Mouse (Mus musculus) midbrain, embryonic 10.5 days (tissue): ENCODE measurements around the gene Hacd2. TPM values are rescaled to one million over a fixed set of nuclear protein-coding genes. Genes with fewer than 3 reads are reported as not detected.

Source experiments
- DNase-seq: peaks from one replicate; pipeline ENCODE4 v3.0.0-alpha.2; 2017; ENCODE audit warnings: low spot score
- H3K27ac ChIP-seq: fragments of 300-500 bp; sonication (generic); replicated peaks from 2 replicates; pipeline ENCODE4 v1.5.1; 2016; ENCODE audit warnings: mild to moderate bottlenecking
- H3K27me3 ChIP-seq: fragments of 300-500 bp; sonication (generic); 2 replicates; pipeline ENCODE4 v1.6.1; 2016; ENCODE audit warnings: low read depth, mild to moderate bottlenecking; ENCODE audit not compliant: poor library complexity, severe bottlenecking
- H3K36me3 ChIP-seq: fragments of 300-500 bp; sonication (generic); 2 replicates; pipeline ENCODE4 v1.6.1; 2016; ENCODE audit warnings: mild to moderate bottlenecking, moderate library complexity
- H3K4me1 ChIP-seq: fragments of 300-500 bp; sonication (generic); 2 replicates; pipeline ENCODE4 v1.6.1; 2016
- H3K4me3 ChIP-seq: fragments of 300-500 bp; sonication (generic); 2 replicates; pipeline ENCODE4 v1.5.1; 2016; ENCODE audit warnings: mild to moderate bottlenecking, moderate library complexity
- H3K9me3 ChIP-seq: fragments of 300-500 bp; sonication (generic); replicated peaks from 2 replicates; pipeline ENCODE4 v1.6.1; 2016; ENCODE audit warnings: mild to moderate bottlenecking
- WGBS: fragments of 180-500 bp; shearing (Covaris S2); methylation state at CpG from one replicate; pipeline ENCODE4 v1.1.7; 2016; 5-methylcytosine and 5-hydroxymethylcytosine counted together
- polyA plus RNA-seq: library from polyadenylated mRNA; unstranded; fragments of >200 nt; fragmentation: Nextera tagmentation; extraction: Ambion mirVana; gene quantifications from 2 replicates; pipeline ENCODE4 v1.2.1, GENCODE M21; 2016

Hacd2 gene
- polyA plus RNA-seq = 70.4 and 79.0 TPM in 2 replicates

- Histone ChIP-seq H3K4me1 (peaks cover 7% of the 10 kb centered on the region; the same call in 1 of the 2 replicates), H3K36me3 (peaks cover 23% of the 10 kb centered on the region), H3K27me3 (peaks cover 37% of the 10 kb centered on the region), H3K9me3 (no peaks in the 10 kb centered on the region), H3K4me3 (peak within 1 kb of the TSS; percentile 86), H3K27ac (peak within 1 kb of the TSS; percentile 92)
- peak; percentile 96 for DNase-seq
- under 1% methylated on average over 79 of the region's 97 CpGs for WGBS
Observed at GRCm38 (mm10) chr16:35022242-35023137, at the start of gene Hacd2. Gene Hacd2, plus strand, starts transcription at chr16:35022428.

GRCm38 (mm10) chr16:34972471-34972870, 49.8 kb upstream of the Hacd2 start:
- Histone ChIP-seq H3K4me1 (peaks cover 6% of the 10 kb centered on the region), H3K4me3 (no peak overlapping the region), H3K27ac (no peak overlapping the region), H3K9me3 (no peaks in the 10 kb centered on the region), H3K27me3 (no peaks in the 10 kb centered on the region), H3K36me3 (peaks cover 12% of the 10 kb centered on the region; the same call in 1 of the 2 replicates)
- WGBS = 90% methylated on average over 12 of the region's 12 CpGs
- DNase-seq = no peak

DNA sequence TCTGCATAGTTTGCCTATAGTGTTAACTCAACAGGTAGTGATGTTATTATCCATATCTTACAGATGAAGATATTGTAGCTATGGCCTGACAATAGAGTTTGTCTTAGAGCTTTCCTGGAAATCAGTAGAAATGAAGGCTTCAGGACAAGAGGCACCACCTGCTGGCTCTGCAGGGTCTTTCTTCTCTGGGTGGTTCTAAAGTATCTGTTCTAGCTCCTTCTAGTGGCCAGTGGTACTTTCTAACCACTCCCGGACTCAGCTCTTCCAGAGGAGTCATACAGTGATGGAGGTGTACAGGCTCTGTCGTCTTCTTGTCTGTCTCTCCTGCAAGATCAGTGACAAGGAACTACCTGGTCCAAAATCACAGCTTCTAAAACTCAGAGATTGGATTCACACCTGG, 46.7 kb upstream of the Hacd2 start:
- Histone ChIP-seq H3K4me3 (no peak overlapping the region), H3K9me3 (no peaks in the 10 kb centered on the region), H3K4me1 (no peaks in the 10 kb centered on the region), H3K27me3 (no peaks in the 10 kb centered on the region), H3K36me3 (peaks cover 16% of the 10 kb centered on the region), H3K27ac (no peak overlapping the region)
- DNase-seq = no peak
- WGBS = 68% methylated on average over 2 of the region's 2 CpGs

DNA sequence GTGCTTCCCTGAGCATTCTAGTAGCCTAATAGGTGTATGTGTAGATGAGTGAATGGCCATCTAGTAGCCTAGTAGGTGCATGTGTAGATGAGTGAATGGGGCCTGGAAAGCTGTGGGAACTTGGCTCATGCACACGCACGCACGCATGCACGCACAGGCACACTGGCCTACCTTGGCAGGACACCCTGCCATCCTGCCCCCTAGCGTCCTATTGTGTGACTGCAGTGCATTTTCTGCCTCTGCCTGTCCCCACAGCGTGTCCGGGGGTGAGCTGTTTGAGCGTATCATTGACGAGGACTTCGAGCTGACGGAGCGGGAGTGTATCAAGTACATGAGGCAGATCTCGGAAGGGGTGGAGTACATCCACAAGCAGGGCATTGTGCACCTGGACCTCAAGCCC, 45.6 kb upstream of the Hacd2 start:
- no peaks in the 10 kb centered on the region for H3K4me1 ChIP-seq
- 84% methylated on average over 13 of the region's 13 CpGs for WGBS
- H3K36me3 ChIP-seq = peaks cover 14% of the 10 kb centered on the region
- DNase-seq = no peak
- H3K27me3 ChIP-seq = no peaks in the 10 kb centered on the region
- no peaks in the 10 kb centered on the region for H3K9me3 ChIP-seq
- no peak overlapping the region for H3K27ac ChIP-seq
- no peak overlapping the region for H3K4me3 ChIP-seq

GRCm38 (mm10) chr16:34978018-34978417, 44.2 kb upstream of the Hacd2 start:
- Histone ChIP-seq H3K36me3 (peaks cover 11% of the 10 kb centered on the region), H3K27ac (no peak overlapping the region), H3K4me1 (no peaks in the 10 kb centered on the region; the same call in 1 of the 2 replicates), H3K9me3 (no peaks in the 10 kb centered on the region), H3K27me3 (no peaks in the 10 kb centered on the region), H3K4me3 (no peak overlapping the region)
- 93% methylated on average over 7 of the region's 7 CpGs for WGBS
- DNase-seq = no peak

DNA sequence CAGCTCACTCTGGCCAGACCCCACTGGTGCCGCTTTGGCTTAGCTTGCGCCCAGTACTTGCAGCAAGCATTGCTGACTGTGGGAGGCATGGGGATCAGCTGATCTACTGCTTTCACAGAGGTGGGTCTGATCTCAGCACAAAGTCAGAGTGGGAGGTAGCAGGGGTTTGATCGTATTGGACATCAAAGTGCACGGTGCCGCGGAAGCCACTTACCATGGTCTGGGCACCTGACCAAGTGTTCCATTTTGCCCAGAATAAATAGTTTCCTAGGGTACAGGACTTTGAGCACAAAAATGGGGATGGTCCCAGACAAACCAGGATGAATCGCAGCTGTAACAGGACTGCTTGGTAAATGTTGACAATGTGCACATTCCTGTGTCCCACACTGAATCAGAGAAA, 41.2 kb upstream of the Hacd2 start:
- peaks cover 6% of the 10 kb centered on the region for H3K4me1 ChIP-seq
- H3K4me3 ChIP-seq = no peak overlapping the region
- H3K27ac ChIP-seq = no peak overlapping the region
- DNase-seq = no peak
- H3K36me3 ChIP-seq = peaks cover 11% of the 10 kb centered on the region
- no peaks in the 10 kb centered on the region for H3K9me3 ChIP-seq
- WGBS = 93% methylated on average over 7 of the region's 7 CpGs
- H3K27me3 ChIP-seq = no peaks in the 10 kb centered on the region

- no peak for DNase-seq
- 63% methylated on average over 11 of the region's 11 CpGs for WGBS
- H3K4me1 ChIP-seq = peaks cover 6% of the 10 kb centered on the region
- peaks cover 6% of the 10 kb centered on the region for H3K36me3 ChIP-seq
- no peaks in the 10 kb centered on the region for H3K9me3 ChIP-seq
- no peak overlapping the region for H3K4me3 ChIP-seq
- no peak overlapping the region for H3K27ac ChIP-seq
- H3K27me3 ChIP-seq = no peaks in the 10 kb centered on the region
Observed at GRCm38 (mm10) chr16:34984203-34985030, 37.8 kb upstream of the Hacd2 start.

- no peak for DNase-seq
- WGBS = 82% methylated on average over 2 of the region's 2 CpGs
- no peak overlapping the region for H3K4me3 ChIP-seq
Observed at GRCm38 (mm10) chr16:34985031-34985346, 37.2 kb upstream of the Hacd2 start.

GRCm38 (mm10) chr16:34986211-34986825, 35.9 kb upstream of the Hacd2 start:
- 93% methylated on average over 13 of the region's 13 CpGs for WGBS
- Histone ChIP-seq H3K27ac (no peak overlapping the region), H3K36me3 (peaks cover 5% of the 10 kb centered on the region), H3K4me1 (peaks cover 6% of the 10 kb centered on the region), H3K9me3 (no peaks in the 10 kb centered on the region), H3K4me3 (no peak overlapping the region), H3K27me3 (no peaks in the 10 kb centered on the region)
- DNase-seq = no peak

More at GRCm38 (mm10) chr16:34985031-34985346, 37.2 kb upstream of the Hacd2 start:
- no peaks in the 10 kb centered on the region for H3K27me3 ChIP-seq
- H3K36me3 ChIP-seq = peaks cover 5% of the 10 kb centered on the region
- H3K4me1 ChIP-seq = peaks cover 6% of the 10 kb centered on the region
- no peaks in the 10 kb centered on the region for H3K9me3 ChIP-seq
- H3K27ac ChIP-seq = no peak overlapping the region

GRCm38 (mm10) chr16:34991365-34991764, 30.9 kb upstream of the Hacd2 start:
- H3K27ac ChIP-seq = no peak overlapping the region
- 88% methylated on average over 3 of the region's 3 CpGs for WGBS
- peaks cover 8% of the 10 kb centered on the region for H3K4me1 ChIP-seq
- H3K36me3 ChIP-seq = peaks cover 4% of the 10 kb centered on the region
- H3K4me3 ChIP-seq = no peak overlapping the region
- DNase-seq = no peak
- no peaks in the 10 kb centered on the region for H3K9me3 ChIP-seq
- no peaks in the 10 kb centered on the region for H3K27me3 ChIP-seq

DNA sequence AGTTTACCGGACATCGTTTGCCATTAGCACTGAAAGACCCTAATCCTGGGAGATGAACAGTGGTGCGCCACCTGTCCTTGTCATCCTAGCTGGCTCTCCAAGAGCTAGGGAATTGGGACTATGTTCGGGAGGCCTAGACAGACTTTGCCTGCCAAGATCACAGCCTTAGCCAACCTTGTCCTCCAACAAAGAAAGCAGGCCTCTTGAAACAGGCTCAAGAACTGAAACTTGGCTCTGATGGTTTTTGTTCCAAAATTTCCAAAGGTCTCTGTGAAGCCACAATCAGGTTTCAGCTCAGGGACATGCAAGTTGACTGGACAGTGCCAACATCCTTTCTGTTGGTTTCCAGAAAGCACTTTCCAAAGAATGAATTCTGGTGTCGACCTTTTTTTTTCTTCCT, 29.4 kb upstream of the Hacd2 start:
- no peaks in the 10 kb centered on the region for H3K27me3 ChIP-seq
- peaks cover 8% of the 10 kb centered on the region for H3K4me1 ChIP-seq
- no peaks in the 10 kb centered on the region for H3K9me3 ChIP-seq
- DNase-seq = no peak
- no peak overlapping the region for H3K4me3 ChIP-seq
- 91% methylated on average over 5 of the region's 5 CpGs for WGBS
- H3K36me3 ChIP-seq = 0 out of 2 replicates have a peak, but pooled peaks cover 2% of the 10 kb centered on the region
- no peak overlapping the region for H3K27ac ChIP-seq

GRCm38 (mm10) chr16:34993694-34994330, 28.4 kb upstream of the Hacd2 start:
- peaks cover 5% of the 10 kb centered on the region; the same call in 1 of the 2 replicates for H3K27me3 ChIP-seq
- 87% methylated on average over 10 of the region's 10 CpGs for WGBS

More at GRCm38 (mm10) chr16:34993694-34994330, 28.4 kb upstream of the Hacd2 start:
- no peak overlapping the region for H3K4me3 ChIP-seq
- no peak for DNase-seq
- H3K4me1 ChIP-seq = peaks cover 8% of the 10 kb centered on the region
- no peaks in the 10 kb centered on the region for H3K36me3 ChIP-seq
- H3K27ac ChIP-seq = no peak overlapping the region
- H3K9me3 ChIP-seq = no peaks in the 10 kb centered on the region
